Mouse (Mus musculus): ENCODE measurements around the gene Camta1.

- no peak for TF ChIP-seq GATA1 (IDR thresholded peaks at IDR 0.05; ENCODE audit: low read length)
- TF ChIP-seq TAL1 (IDR thresholded peaks at IDR 0.05; ENCODE audit: low read length): no peak
Observed at GRCm38 (mm10) chr4:151155587-151155986, 706.1 kb downstream of the Camta1 start.
